Mouse (Mus musculus) gastrocnemius, adult 18-20 months (tissue): ENCODE data around the gene 1700122O11Rik. TPM values are rescaled to one million over a fixed set of nuclear protein-coding genes. Genes with fewer than 3 reads are reported as not detected.

Source experiments
- DNase-seq: peaks from one replicate; pipeline ENCODE4 v3.0.0; 2021; ENCODE audit warnings: low spot score
- long read RNA-seq, 2 experiments: library from polyadenylated mRNA; stranded (forward); transcript quantifications; one replicate each; pipeline ENCODE4 v2.0.0; 2021
- total RNA-seq, 2 experiments: library from RNA; stranded (reverse); gene quantifications; 2 replicates each; pipeline ENCODE4 v1.2.3; 2021

1700122O11Rik gene
- total RNA-seq, result not detected
- long read RNA-seq, experiment 1, result 0 reads
- long read RNA-seq, experiment 2, result 0 reads

DNA sequence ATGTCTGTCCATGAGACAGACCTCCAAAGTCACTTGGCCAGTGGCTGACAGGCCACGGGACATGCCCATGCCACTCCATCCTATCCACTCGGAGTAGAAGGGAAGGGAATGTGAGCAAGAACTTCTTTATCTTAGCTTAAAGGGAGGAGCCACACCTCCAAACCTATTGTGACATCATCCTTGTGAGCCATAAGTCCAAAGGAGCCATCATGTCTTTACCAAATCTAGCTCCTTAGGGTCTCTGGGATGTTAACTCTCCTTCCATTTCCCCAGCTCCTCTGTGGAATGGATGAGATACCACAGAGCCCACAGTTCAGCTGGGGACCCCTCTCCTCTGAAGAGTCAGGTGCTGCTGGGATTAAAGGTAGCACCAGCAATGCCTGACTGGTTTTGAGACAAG lies at the start of gene 1700122O11Rik:
Gene 1700122O11Rik (minus strand): TSS at position 101 of the 400 bp plus-strand sequence.
- DNase-seq, result no peak

DNA sequence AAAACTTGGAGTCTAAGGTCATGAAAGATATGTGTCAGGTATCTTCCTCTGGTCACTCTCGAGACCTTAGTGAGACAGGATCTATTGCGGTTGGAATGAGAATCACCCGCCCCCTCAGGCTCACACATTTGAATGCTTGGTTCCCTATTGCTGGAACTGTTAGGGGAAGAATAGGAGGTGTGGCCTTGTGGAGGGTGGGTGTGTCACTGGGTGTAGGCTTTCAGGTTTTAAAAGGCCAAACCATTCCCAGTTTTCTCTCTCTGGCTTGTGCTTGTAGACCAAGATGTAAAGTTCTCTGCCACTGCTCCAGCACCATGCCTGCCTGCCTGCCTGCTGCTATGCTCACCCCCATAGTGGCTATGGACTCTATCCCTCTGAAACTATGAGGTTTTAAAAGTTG lies 42.5 kb upstream of the 1700122O11Rik start:
- no peak for DNase-seq

DNA sequence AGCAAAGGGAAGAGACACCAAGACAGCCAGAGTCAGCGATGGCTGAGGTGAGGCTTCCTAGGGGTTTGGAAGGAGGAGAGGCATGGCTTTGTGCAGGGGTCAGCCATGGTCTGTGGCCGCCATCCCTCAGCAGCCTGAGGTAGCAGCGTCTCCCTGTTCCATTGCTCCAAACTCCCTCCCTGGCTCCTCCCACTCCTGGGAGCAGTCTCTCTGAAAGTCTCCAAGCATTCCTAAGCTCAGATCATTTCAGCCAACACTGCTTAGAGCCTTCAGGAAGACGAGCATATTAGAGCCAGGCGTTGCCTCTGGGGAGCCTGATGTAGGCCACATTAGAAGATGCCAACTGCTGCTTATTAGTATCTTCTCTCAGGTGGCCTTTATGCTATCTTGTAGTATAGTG lies 29.6 kb upstream of the 1700122O11Rik start:
- no peak for DNase-seq

DNA sequence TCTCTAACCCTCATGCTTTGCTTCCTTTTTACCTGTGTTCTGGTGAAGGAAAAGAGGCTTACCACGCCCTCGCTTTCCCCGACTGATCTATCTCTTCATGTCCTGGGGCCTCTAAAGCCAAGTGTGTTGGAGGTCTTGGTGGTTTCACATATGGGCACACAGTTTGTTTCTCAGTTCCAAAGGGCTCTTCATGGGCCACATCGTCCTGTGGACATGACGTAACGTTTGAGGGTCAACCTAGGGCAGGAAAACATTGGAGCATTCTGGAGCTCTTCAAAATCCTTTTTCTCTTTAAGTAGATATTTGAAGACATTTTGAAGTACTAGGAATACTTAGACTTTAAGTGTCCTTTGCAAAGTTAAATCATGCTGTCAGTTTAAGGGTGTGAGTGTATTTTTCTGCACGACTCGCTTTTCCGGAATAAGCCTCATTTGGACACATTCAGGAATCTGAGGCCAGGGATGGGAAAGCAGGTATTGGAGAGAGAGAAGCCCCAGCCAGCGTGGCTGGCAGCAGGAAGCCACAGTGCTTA lies 29.1 kb upstream of the 1700122O11Rik start:
- no peak for DNase-seq

DNA sequence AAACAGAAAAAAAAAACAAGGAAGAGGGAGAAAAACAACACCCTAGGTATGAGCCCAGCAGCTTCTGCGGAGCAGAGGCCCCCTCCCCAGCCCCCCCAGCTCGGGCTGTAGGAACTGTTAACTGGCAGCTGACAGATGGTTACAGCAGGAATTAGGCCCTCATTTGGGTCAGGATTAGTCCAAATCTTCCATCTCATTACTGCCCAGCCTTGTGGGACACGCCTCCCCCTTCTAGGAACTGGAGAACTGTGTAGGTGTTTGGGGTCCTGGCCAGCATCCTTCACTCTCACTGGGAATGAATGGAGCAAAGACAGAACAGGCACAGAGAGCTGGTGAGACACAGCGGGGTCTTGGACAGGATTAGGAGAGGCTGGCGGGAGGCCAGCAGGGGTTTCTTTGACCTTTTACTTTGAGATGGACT lies 27.0 kb upstream of the 1700122O11Rik start:
- no peak for DNase-seq

DNA sequence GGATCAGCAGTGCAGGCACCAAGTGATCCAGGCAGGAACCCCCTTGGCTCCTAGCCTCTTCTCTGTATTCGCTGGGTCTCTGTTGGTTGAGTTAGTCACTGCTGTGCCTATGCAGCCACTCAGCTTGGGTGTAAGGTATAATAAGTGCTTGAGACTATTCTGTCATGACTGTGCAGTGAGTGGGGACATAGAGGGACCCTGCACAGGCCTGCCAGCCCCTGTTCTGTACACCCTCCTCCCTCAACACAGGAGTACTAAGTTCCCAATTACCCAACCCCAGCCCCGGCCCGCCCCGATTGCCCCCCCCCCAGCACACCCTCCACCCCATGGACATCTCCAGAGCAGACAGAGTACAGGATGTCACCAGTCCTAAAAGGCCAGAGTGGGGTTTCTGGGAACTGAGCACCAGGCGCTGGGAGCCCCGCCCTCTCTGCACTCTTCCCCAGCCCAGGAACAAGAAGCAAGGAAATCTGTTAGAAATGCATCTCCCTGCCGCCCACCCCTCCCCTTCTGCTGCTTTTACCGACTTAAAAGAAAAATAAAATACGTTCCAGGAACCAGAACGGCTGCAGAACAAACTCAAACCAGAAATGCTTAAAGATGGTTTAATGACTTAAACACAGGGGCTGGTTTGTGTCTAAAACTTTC lies 26.2 kb upstream of the 1700122O11Rik start:
- DNase-seq, result no peak

DNA sequence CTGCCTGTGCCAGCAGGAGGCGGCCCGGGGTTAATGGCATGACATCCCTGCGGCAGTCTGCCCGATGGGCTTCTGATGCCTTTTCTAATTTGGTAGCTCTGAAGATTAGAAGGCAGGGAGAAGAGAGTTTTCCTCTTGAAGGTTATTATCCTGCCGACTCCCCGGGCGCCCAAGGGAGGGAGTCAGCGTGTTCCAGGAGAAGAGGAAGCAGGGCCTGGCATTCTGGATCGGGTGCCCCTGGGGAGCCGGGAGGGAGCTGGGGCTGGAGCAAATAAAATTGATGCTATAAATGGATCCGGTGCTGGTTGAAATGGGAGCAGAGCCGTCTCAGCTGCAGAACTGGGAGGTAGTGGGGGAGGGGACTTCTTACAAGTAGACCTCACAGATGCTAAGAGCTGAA lies 19.3 kb upstream of the 1700122O11Rik start:
- peak; percentile 40 for DNase-seq

DNA sequence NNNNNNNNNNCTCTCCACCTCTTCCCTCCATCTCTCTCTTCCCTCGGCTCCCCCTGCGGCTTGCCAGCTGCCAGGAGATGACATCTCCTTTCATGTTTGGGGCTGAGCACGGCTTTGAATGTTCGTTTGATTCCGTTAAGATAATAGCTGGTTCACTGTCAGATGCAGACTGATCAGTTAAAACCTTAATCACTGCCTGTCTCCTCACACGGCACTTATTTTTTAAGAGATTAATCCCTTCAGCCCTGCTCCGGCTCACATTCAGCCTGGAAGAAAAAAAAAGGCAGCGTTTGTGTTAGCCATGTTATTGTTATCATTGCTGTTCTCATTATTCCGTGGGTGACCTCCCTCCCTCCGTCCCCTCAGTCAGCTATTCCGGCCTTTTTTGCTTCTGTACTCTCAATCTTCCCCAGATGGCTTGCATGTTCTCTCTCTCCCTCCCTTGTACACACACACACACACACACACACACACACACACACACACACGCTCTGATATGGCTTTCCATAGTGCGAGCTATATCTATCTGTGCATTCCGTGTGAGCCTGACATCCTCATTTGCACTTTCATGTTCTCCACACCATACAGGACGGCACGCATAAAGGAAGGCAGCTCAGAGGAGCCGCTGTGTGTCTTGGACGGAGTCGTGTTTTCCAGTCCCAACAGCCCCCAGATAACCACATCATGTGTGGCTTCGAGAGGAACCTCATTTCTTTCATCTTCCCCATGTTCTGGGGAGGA lies 17.2 kb upstream of the 1700122O11Rik start:
- no peak for DNase-seq

DNA sequence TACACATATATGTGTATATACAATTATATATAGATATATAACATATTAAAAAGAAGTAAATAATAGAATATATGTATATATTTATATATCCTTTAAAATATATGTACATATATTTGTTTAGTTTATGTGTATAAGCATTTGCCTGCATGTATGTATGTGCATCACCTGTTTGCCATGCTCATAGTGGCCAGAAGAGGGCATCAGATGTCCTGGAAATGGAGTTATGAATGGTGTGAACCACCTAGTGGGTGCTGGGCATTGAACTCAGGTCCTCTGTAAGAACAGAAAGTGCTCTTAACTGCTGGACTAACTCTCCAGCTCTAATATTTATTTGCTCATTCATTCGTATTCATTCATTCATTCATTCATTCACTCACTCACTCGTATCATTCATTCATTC lies 15.6 kb upstream of the 1700122O11Rik start:
- no peak for DNase-seq

DNA sequence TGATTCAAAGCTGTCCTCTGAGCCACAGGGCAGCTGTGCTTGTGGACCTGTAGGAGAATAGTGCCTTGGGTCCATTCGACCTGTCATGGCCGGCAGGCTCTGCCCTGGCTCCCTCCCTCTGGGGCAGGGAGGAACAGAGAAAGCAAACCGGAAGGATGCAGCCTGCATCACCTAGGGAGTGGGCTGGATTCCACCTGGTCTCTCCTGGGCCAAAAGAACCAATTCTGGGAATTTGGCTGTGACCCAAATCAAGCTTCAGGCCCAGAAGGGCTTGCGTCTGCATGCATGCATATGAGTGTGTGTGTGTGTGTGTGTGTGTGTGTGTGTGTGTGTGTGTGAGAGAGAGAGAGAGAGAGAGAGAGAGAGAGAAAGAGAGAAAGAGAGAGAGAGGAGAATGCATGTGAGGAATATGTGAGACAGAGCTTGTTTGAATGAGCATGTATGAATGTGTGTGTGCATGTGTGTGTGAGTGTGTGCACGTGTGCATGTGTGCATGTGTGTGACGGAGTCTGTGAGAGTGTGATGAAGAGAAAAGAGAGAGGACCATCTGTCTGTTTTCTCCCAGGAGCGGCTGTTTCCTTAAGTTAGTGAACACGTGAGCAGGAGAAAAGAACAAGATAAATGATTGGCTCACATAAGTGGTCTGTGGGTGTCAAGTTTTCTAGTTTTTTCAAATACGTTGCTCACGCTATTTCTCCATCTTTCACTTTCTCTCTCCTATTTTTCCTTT lies 14.4 kb upstream of the 1700122O11Rik start:
- DNase-seq, result no peak

DNA sequence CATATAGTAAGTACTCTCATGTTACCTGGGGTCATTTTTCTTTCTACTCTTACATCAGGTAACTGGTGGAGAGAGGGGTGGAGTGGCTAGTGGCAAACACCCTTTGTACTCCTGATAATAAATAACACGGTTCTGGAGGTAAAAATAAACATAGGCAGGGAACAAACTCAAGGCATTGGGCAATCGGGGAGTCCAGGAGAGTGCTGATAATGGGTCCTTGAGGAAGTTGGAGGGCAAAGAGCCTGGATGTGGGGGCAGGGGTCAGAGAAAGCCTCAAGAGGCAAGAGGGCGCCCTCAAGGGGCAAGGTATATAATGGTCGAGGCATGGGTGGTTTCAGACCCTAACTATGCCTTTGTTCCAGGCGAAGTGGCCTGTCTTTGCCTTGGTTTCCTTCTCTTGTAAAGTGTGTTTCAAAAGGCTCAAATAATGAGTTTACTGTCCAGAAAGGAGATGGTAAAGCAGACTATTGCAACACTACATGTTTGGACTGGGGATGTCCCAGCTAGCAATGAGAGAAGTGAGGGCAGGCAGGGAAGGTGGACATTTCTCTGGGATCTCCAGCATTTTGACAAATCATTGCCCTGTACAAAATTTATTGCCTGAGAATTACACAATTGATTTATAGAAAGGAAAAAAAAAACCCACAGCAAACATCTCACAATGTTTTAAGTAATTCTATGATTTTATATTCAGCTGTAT lies 13.7 kb upstream of the 1700122O11Rik start:
- DNase-seq, result no peak

DNA sequence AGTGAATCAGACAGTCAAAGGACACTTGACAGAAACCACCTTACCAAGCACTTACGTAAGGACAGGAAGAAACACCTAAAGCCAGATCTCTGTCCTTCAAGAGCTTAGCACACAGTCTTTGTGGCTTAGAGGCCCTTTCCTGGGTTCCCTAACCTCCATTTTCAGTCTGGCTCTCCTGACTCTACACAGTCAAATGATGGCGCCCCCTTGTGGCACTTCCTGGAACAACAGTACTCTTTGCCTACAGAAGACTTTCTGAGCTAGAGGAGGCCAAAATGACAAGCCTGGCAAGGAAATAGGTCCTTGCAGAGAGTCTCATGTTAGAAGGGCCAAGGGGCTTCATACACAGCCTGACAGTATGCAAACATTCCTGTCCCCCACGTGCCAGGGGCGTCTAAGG lies 7.5 kb upstream of the 1700122O11Rik start:
- peak; percentile 79 for DNase-seq

DNA sequence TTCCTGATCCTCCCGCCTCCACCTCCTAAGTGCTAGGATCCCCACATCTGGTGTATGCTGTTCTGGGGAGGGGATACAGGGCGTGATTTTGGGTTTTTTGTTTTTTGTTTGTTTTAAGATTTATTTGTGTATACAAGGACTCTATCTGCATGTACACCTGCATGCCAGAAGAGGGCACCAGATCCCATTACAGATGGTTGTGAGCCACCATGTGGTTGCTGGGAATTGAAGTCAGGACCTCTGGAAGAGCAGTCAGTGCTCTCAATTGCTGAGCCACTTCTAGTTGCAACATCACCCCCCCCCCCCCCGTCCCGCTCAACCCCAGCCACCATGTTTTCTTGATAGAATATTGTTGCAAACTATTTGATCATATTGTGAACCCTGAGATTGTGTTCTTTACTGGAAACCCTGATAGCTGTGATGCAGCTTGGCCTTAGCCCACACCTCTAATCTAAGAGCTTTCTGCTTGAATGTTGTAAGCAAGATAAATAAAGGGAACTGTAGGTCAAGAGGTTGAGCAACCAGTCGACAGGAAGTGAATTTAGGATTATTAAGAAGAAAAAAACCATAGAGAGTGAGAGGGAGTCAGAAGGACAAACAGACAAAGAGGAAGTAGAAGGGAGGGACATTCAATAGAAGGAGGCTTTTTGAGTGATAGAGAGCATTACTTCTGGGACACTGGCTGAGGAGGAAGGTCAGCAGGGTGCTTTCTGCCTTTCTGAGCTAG lies 5.2 kb upstream of the 1700122O11Rik start:
- DNase-seq, result no peak

DNA sequence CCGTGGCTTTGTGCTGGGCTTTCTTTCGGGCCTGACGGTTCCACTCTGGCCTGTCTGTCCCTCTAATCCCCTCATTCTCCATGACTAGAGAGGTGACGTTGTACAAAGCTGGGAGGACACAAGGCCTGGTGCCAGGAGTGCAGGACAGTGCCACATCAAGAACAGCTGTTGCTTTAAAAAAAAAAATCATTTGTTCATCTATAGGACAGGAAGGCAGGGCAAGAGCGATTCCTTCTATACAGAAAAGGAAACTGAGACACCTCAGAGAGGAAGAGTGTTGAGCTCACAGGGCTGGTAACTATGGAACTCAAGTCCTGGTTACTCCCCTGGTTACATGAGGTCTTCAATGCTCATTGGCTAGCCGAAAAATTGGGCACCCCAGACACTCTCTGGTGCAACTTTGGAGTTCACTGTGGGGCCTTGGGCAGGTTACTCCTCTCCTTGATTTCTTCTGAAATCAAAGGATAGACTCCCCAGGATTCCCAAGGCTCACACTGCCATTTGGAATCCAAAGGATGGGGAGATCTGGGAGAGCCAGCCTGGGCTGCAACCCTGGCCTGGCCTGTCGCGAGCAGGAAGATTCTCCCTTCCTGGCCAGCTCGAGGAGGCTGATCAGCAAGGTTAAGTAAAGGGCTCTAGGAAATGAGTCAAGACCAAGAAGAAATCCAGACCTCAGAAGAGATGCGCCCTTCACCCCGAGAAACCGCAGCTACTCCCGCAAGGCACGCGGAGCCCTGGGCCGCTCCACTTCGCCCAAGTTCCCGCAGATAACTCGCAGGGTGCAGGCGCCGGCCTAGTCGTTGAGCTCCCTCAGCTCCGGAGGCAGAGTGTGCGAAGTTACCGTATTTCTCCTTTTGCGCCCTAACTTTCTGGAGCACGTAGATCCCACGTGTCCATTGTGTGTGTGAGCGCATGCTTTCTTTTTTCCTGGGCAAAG lies 3.5 kb upstream of the 1700122O11Rik start:
- peak; percentile 34 for DNase-seq

DNA sequence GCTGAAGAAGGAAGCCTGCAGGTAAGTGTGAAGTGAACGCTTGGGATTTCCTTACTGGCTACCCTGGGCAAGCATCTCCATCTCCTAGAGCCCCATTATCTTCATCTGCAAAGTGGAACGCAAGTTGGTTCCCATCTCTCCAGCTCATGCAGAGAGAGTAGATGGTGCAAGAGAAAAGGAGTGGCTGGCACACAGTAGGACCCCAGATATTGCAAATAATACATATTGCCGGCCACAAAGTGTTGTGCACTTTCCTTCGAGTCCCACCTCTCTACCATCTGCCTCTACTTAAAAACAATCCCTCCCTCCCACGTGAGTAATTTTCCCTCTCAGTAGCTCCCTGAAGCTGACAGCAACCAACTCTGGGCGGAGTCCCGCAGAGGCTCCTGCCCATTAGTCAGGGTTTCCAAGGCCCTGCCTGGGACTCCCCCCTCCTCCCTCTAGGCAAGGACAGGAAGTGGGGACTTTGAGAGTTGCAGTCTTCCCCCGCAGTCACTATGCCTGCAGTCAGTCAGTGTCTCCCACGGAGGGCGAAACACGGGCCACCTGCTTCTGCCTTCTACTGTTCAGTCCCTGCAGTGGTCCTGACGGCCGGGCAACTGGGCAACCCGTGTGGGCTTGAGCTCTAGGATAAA lies 1.3 kb upstream of the 1700122O11Rik start:
- DNase-seq, result peak; percentile 64

DNA sequence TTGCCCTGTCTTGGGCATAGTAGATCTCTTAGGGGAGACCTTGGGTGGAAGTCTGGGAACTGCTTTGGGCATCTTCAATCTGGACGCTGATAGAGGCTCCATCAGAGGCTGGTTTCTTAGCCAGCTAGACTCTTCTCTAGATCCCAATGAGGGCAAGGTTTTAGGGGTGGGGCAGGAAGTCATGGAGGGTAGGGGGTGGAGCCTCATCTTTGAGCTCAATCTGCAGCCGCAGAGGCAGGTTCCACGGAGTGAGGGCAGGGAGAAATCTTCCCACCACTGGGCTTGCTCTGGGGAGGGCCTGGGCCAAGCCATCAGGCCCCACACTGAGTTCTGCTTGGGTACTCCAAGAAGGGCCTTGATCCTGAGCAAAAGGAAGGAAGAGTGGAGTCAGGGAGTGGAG lies 1.2 kb downstream of the 1700122O11Rik start:
- DNase-seq, result no peak

DNA sequence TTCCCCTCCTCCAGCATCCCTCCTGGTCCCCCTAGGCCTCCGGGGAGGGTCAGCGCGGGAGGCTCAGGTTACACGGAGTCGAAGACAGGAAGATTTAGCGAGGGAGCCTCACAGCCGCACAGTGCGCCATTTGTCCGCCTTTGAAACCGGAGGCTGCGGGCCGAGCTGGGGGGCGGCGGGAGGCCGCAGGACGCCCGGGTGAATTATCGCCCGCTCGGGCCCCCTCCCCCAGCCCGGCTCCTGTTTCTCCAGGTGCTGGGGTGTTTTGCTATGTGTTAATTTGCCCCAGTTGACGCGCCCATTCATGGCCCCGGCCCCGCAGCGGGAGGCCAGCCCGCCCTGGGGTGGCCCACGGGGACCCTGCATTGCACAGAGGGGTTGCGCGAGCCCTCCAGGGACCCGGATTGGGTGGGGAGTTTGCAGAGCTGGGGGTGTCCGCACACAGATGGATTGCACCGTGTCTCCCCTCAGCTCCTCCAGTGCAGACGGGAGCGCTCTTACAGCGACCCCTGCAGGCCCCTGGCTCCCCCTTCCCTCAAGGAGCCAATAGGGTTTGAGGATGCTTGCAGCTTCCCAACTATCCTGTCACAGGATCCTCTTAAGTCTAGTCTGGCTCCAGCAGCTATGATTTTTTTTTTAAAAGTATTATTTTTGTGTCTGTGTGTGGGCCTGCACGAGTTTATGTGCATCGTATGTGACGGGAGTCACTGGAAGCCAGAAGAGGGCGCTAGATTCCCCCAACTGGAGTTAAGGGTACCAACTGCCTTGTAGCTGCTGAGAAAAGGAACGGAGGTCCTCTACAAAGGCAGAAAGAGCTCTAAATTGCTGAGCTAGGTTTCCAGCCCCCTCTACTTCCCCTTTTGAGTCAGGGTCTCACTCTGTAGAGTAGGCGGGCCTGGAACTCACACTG lies 6.3 kb downstream of the 1700122O11Rik start:
- no peak for DNase-seq

DNA sequence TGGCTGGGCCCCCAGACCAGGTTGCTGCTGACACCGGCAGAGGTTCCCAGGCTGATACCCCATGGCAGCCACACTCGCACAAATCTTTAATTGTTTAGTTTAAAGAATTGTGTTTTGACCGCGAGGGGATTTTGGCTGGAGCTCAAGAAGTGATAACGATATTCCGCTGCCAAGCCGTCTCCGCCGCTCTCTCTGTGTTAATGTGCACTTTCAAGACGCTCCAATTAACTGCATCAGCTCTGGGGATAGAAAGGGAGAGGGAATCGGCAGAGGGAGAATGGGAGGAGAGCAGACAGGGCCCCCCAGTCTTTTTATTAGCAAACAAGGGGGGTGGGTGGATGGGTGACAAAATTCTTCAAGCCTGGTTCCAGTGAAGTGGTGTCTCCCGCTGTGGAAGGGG lies 8.9 kb downstream of the 1700122O11Rik start:
- no peak for DNase-seq
